Mouse (Mus musculus): ENCODE results near the gene 2210017I01Rik. TPM values are rescaled to one million over a fixed set of nuclear protein-coding genes. Genes with fewer than 3 reads are reported as not detected.

2210017I01Rik gene
- total RNA-seq, 1 experiment from 2014 or later, result not detected

GRCm38 (mm10) chr3:92572514-92573155 lies 34.7 kb downstream of the 2210017I01Rik start:
- no peak for ATAC-seq (ENCODE audit: extremely low read depth, insufficient number of reproducible peaks, low FRiP score, poor library complexity, severe bottlenecking)

GRCm38 (mm10) chr3:92568752-92569151 lies 38.5 kb downstream of the 2210017I01Rik start:
- no peak for ATAC-seq (ENCODE audit: extremely low read depth, insufficient number of reproducible peaks, low FRiP score, poor library complexity, severe bottlenecking)

- no peak for ATAC-seq (ENCODE audit: extremely low read depth, insufficient number of reproducible peaks, low FRiP score, poor library complexity, severe bottlenecking)
Observed at GRCm38 (mm10) chr3:92565418-92565817, 41.9 kb downstream of the 2210017I01Rik start.

Other genes starting within 250 kb of the 2210017I01Rik start
- gene Sprr2f, start 242.3 kb downstream of the 2210017I01Rik start, total RNA-seq (2017), result not detected in 2 replicates
- gene Sprr2h, start 221.8 kb downstream of the 2210017I01Rik start, total RNA-seq (2017), result not detected in 2 replicates
- not detected in 2 replicates for gene Sprr2i, start 199.5 kb downstream of the 2210017I01Rik start, total RNA-seq (2017)
- gene Sprr2j-ps, start 189.4 kb downstream of the 2210017I01Rik start, total RNA-seq (2017), result not detected in 2 replicates
- 2.1 and 3.1 TPM in 2 replicates for gene Gm9774, start 178.1 kb downstream of the 2210017I01Rik start, total RNA-seq (2017)
- not detected in 2 replicates for gene Sprr2k, start 174.9 kb downstream of the 2210017I01Rik start, total RNA-seq (2017)
- not detected in 2 replicates for gene Sprr1b, start 168.7 kb downstream of the 2210017I01Rik start, total RNA-seq (2017)
- not detected in 2 replicates for gene Sprr3, start 148.8 kb downstream of the 2210017I01Rik start, total RNA-seq (2017)
- gene Sprr1a, start 121.6 kb downstream of the 2210017I01Rik start, total RNA-seq (2017), result not detected in 2 replicates
- gene Sprr4, start 107.0 kb downstream of the 2210017I01Rik start, total RNA-seq (2017), result not detected in 2 replicates
- 0.98 TPM in 1 of 2 replicates, not detected in the other for gene 2310046K23Rik, start 73.0 kb downstream of the 2210017I01Rik start, total RNA-seq (2017)
- not detected in 2 replicates for gene Ivl, start 33.8 kb downstream of the 2210017I01Rik start, total RNA-seq (2017)
- not detected in 2 replicates for gene Smcp, start 18.5 kb downstream of the 2210017I01Rik start, total RNA-seq (2017)
- gene Lce6a, start 14.2 kb upstream of the 2210017I01Rik start, total RNA-seq (2017), result not detected in 2 replicates
- not detected in 2 replicates for gene Lce1a1, start 40.8 kb upstream of the 2210017I01Rik start, total RNA-seq (2017)
- not detected in 2 replicates for gene Lce1b, start 49.4 kb upstream of the 2210017I01Rik start, total RNA-seq (2017)
- gene Lce1a2, start 62.8 kb upstream of the 2210017I01Rik start, total RNA-seq (2017), result not detected in 2 replicates
- not detected in 2 replicates for gene Lce1c, start 71.8 kb upstream of the 2210017I01Rik start, total RNA-seq (2017)
- gene Lce1d, start 79.7 kb upstream of the 2210017I01Rik start, total RNA-seq (2017), result not detected in 2 replicates
- gene Lce1e, start 101.6 kb upstream of the 2210017I01Rik start, total RNA-seq (2017), result not detected in 2 replicates
- not detected in 2 replicates for gene Lce1f, start 112.9 kb upstream of the 2210017I01Rik start, total RNA-seq (2017)
- not detected in 2 replicates for gene Gm38119, start 131.6 kb upstream of the 2210017I01Rik start, total RNA-seq (2017)
- gene Lce1g, start 144.8 kb upstream of the 2210017I01Rik start, total RNA-seq (2017), result not detected in 2 replicates
- gene Lce1h, start 157.6 kb upstream of the 2210017I01Rik start, total RNA-seq (2017), result not detected in 2 replicates
- gene Lce1i, start 171.4 kb upstream of the 2210017I01Rik start, total RNA-seq (2017), result not detected in 2 replicates
- gene Lce1j, start 183.0 kb upstream of the 2210017I01Rik start, total RNA-seq (2017), result not detected in 2 replicates
- not detected in 2 replicates for gene Lce1k, start 200.4 kb upstream of the 2210017I01Rik start, total RNA-seq (2017)
- not detected in 2 replicates for gene Kprp, start 219.8 kb upstream of the 2210017I01Rik start, total RNA-seq (2017)
- not detected in 2 replicates for gene Lce1l, start 243.8 kb upstream of the 2210017I01Rik start, total RNA-seq (2017)